Mouse (Mus musculus): ENCODE measurements around the gene Pdk4.

DNA sequence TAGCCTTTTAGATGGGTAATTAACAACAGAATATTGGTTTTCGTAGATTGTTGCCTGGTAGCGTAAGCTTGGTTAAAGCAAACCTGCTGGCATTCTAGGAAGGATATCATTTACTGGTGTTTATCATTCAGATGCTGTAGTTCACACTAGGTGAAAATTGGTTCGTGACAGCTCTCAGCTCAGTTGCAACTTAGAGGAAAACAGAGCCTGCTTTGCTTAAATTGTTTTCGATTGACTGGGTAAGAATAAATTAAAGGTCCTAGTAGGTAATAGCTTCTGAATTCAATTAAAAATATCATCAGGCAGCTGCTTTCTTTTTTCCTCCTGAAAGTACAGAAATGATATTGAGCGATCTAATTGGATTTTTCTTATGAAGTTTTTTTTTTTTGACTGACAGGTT lies 21.0 kb upstream of the Pdk4 start:
- TF ChIP-seq POLR2A (IDR thresholded peaks at IDR 0.05; ENCODE audit: borderline replicate concordance, low read depth, low read length): no peak
- TF ChIP-seq CTCF (IDR thresholded peaks at IDR 0.05; ENCODE audit: low read depth, low read length): no peak

Data from bone marrow macrophage, adult 2 months (primary cell).